Mouse (Mus musculus) neural tube, embryonic 14.5 days (tissue): ENCODE results near the gene 4930451I11Rik. TPM values are rescaled to one million over a fixed set of nuclear protein-coding genes. Genes with fewer than 3 reads are reported as not detected.
A peak's percentile ranks its signal among the peaks of the same experiment; 100 is the strongest.

ENCODE experiments used
- ATAC-seq: fragments of 200-750 bp; cut with Nextera tagmentation; 2 replicates; pipeline ENCODE4 v1.8.0; 2017; ENCODE audit warnings: low read depth, mild to moderate bottlenecking, moderate TSS enrichment, moderate library complexity
- H3K27ac ChIP-seq: fragments of 300-500 bp; sonication (generic); 2 replicates; pipeline ENCODE4 v1.5.1; 2014; ENCODE audit warnings: low read depth, mild to moderate bottlenecking, control low read depth, low read length, moderate library complexity, mixed read lengths
- H3K27me3 ChIP-seq: fragments of 300-500 bp; sonication (generic); 2 replicates; pipeline ENCODE4 v1.6.1; 2014; ENCODE audit warnings: low read length; ENCODE audit not compliant: control insufficient read depth, insufficient read depth
- H3K36me3 ChIP-seq: fragments of 300-500 bp; sonication (generic); 2 replicates; pipeline ENCODE4 v1.6.1; 2014; ENCODE audit warnings: low read length, mixed read lengths; ENCODE audit not compliant: control insufficient read depth, insufficient read depth
- H3K4me1 ChIP-seq: fragments of 300-500 bp; sonication (generic); 2 replicates; pipeline ENCODE4 v1.6.1; 2014; ENCODE audit warnings: low read length; ENCODE audit not compliant: control insufficient read depth, insufficient read depth
- H3K4me2 ChIP-seq: fragments of 300-500 bp; sonication (generic); 2 replicates; pipeline ENCODE4 v1.6.1; 2014; ENCODE audit warnings: mild to moderate bottlenecking, low read depth, low read length, control low read depth
- H3K4me3 ChIP-seq: fragments of 300-500 bp; sonication (generic); 2 replicates; pipeline ENCODE4 v1.5.1; 2014; ENCODE audit warnings: low read depth, low read length, control low read depth, mixed read lengths
- H3K9ac ChIP-seq: fragments of 300-500 bp; sonication (generic); replicated peaks from 2 replicates; pipeline ENCODE4 v1.6.1; 2014; ENCODE audit warnings: low read depth, mild to moderate bottlenecking, control low read depth, low read length, mixed read lengths
- H3K9me3 ChIP-seq: fragments of 300-500 bp; sonication (generic); 2 replicates; pipeline ENCODE4 v1.6.1; 2016; ENCODE audit warnings: low read length; ENCODE audit not compliant: control insufficient read depth
- WGBS: fragments of 180-500 bp; shearing (Covaris S2); extraction: QIAGEN DNeasy Blood & Tissue Kit; methylation state at CpG from one replicate; pipeline ENCODE4 v1.1.7; 2014; 5-methylcytosine and 5-hydroxymethylcytosine counted together
- polyA plus RNA-seq: library from polyadenylated mRNA; unstranded; fragments of >200 nt; fragmentation: Nextera tagmentation; extraction: Ambion mirVana; gene quantifications from 2 replicates; pipeline ENCODE4 v1.2.1, GENCODE M21; 2014

4930451I11Rik gene
- polyA plus RNA-seq, 1 experiment from 2014 or later: not detected

DNA sequence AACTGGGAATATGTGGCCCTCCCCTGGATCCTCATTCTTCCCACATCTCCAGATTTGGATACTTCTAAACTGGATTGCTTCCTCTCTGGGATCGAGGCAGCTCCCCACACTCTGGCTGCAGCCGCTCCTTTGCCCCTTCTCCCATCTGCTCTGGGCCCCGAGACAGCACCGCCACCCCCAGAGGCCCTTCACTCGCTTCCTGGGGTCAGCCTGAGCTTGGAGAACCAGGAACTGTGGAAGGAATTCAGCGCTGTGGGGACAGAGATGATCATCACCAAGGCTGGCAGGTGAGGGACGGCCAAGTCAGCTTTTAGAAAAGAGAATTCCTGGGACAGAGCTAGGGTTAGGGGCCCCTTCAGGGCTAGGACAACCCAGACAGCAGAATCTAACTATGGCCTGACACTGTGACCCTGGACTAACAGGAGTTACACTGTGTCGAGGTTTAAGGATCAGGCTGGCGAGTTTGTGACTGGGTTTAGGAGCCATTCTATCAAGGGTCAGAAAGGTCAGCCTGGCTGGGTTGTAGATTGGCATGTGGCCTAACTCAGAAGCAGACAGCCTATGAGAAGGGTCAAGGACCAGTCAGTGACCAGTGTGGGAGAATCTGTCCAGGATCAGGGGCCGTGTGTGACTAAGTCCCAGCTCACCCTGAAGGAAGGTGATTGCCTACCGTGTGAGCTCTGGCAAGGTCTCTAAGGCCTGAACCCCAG, 49.6 kb downstream of the 4930451I11Rik start:
- Histone ChIP-seq H3K36me3 (peaks cover 21% of the 10 kb centered on the region), H3K9me3 (no peaks in the 10 kb centered on the region), H3K4me2 (peak overlapping the region; percentile 96; the same call in 1 of the 2 replicates), H3K4me3 (no peak overlapping the region; the same call in 1 of the 2 replicates), H3K27me3 (no peaks in the 10 kb centered on the region), H3K4me1 (peaks cover 27% of the 10 kb centered on the region), H3K27ac (no peak overlapping the region), H3K9ac (0 out of 2 replicates have a peak overlapping the region, but pooled peaks have one; percentile 56)
- no peak for ATAC-seq
- WGBS: 37% methylated on average over 11 of the region's 11 CpGs

DNA sequence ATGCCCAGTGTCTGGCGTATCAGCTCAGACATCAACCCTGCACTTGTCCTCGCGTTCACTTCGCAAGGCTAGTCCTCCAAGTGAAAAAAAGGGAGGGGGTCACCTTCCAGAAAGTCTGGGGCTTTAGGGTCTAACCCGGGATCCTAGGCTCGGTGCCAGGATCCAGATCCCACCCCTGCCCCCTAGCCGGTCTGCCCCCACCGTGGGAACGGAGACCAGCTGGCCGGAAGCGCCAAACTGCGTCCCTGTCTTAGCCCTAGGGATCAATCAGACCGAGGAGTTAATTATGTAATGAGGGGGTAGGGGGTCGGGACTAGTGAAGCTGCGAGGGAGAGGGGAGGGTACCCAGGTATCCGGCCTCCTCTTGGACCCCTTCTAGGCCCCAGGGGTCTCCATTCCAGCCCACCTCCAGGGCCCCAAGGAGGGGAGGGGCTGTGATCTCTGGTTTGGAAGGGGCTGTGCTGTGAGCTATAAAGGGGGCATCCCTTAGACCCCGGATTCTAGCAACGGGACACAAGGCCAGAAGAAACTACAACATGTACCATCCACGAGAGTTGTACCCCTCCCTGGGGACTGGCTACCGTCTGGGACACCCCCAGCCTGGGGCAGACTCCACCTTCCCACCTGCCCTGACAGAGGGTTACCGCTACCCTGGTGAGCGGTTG, 50.3 kb downstream of the 4930451I11Rik start, which contains the start of gene Tbx6:
Gene Tbx6 (plus strand): TSS at position 513 of the 665 bp plus-strand sequence.
- Histone ChIP-seq H3K27me3 (no peaks in the 10 kb centered on the region), H3K4me2 (peak within 1 kb of the TSS; percentile 96), H3K4me3 (peak within 1 kb of the TSS; percentile 36), H3K27ac (peak within 1 kb of the TSS; percentile 77), H3K9me3 (no peaks in the 10 kb centered on the region), H3K4me1 (peaks cover 29% of the 10 kb centered on the region), H3K36me3 (peaks cover 14% of the 10 kb centered on the region), H3K9ac (peak within 1 kb of the TSS; percentile 56)
- WGBS: 5% methylated on average over 22 of the region's 22 CpGs
- ATAC-seq: 0 out of 2 replicates have a peak, but pooled peaks have one; percentile 0

Other genes with a start within 250 kb of the 4930451I11Rik start
- 0.06 and 0.70 TPM in 2 replicates for gene Apobr, start 246.7 kb downstream of the 4930451I11Rik start, polyA plus RNA-seq
- gene Cln3, start 245.8 kb downstream of the 4930451I11Rik start, polyA plus RNA-seq: 24.9 and 26.6 TPM in 2 replicates
- not detected in 2 replicates for gene Il27, start 236.7 kb downstream of the 4930451I11Rik start, polyA plus RNA-seq
- 2.2 and 10.8 TPM in 2 replicates for gene Nupr1, start 200.8 kb downstream of the 4930451I11Rik start, polyA plus RNA-seq
- gene Sgf29, start 182.3 kb downstream of the 4930451I11Rik start, polyA plus RNA-seq: 58.0 and 61.5 TPM in 2 replicates
- 0.59 and 2.2 TPM in 2 replicates for gene Sult1a1, start 155.2 kb downstream of the 4930451I11Rik start, polyA plus RNA-seq
- gene Bola2, start 136.2 kb downstream of the 4930451I11Rik start, polyA plus RNA-seq: 132 and 140 TPM in 2 replicates
- 11.2 and 13.1 TPM in 2 replicates for gene Slx1b, start 135.9 kb downstream of the 4930451I11Rik start, polyA plus RNA-seq
- 98.8 and 104 TPM in 2 replicates for gene Coro1a, start 123.9 kb downstream of the 4930451I11Rik start, polyA plus RNA-seq
- gene Mapk3, start 72.0 kb downstream of the 4930451I11Rik start, polyA plus RNA-seq: 85.0 and 85.9 TPM in 2 replicates
- gene Gdpd3, start 65.3 kb downstream of the 4930451I11Rik start, polyA plus RNA-seq: 1.8 and 2.4 TPM in 2 replicates
- 219 and 246 TPM in 2 replicates for gene Ypel3, start 54.7 kb downstream of the 4930451I11Rik start, polyA plus RNA-seq
- gene Tbx6, start 50.2 kb downstream of the 4930451I11Rik start, polyA plus RNA-seq: 0.27 and 0.55 TPM in 2 replicates
- 154 and 168 TPM in 2 replicates for gene Ppp4c, start 39.1 kb downstream of the 4930451I11Rik start, polyA plus RNA-seq
- gene Fam57b, start 34.0 kb downstream of the 4930451I11Rik start, polyA plus RNA-seq: 50.9 and 64.4 TPM in 2 replicates
- 18.4 and 20.2 TPM in 2 replicates for gene Doc2a, start 15.8 kb upstream of the 4930451I11Rik start, polyA plus RNA-seq
- 11.0 and 15.2 TPM in 2 replicates for gene Hirip3, start 30.3 kb upstream of the 4930451I11Rik start, polyA plus RNA-seq
- 86.7 and 92.4 TPM in 2 replicates for gene Ino80e, start 30.7 kb upstream of the 4930451I11Rik start, polyA plus RNA-seq
- gene Taok2, start 53.1 kb upstream of the 4930451I11Rik start, polyA plus RNA-seq: 28.9 and 36.5 TPM in 2 replicates
- 29.4 and 32.2 TPM in 2 replicates for gene Tmem219, start 91.3 kb upstream of the 4930451I11Rik start, polyA plus RNA-seq
- 92.9 and 103 TPM in 2 replicates for gene Kctd13, start 97.2 kb upstream of the 4930451I11Rik start, polyA plus RNA-seq
- gene Asphd1, start 117.9 kb upstream of the 4930451I11Rik start, polyA plus RNA-seq: 5.8 and 10.6 TPM in 2 replicates
- gene Sez6l2, start 118.9 kb upstream of the 4930451I11Rik start, polyA plus RNA-seq: 70.9 and 85.0 TPM in 2 replicates
- gene Cdipt, start 144.3 kb upstream of the 4930451I11Rik start, polyA plus RNA-seq: 105 and 107 TPM in 2 replicates
- 0.86 and 1.2 TPM in 2 replicates for gene Cdiptos, start 144.5 kb upstream of the 4930451I11Rik start, polyA plus RNA-seq
- gene Mvp, start 183.0 kb upstream of the 4930451I11Rik start, polyA plus RNA-seq: 2.4 and 4.8 TPM in 2 replicates
- not detected in 2 replicates for gene Pagr1b, start 184.8 kb upstream of the 4930451I11Rik start, polyA plus RNA-seq
- 30.4 and 46.9 TPM in 2 replicates for gene Pagr1a, start 185.7 kb upstream of the 4930451I11Rik start, polyA plus RNA-seq
- gene Gm42742, start 189.5 kb upstream of the 4930451I11Rik start, polyA plus RNA-seq: 36.3 and 60.2 TPM in 2 replicates
- 41.4 and 63.5 TPM in 2 replicates for gene Prrt2, start 189.6 kb upstream of the 4930451I11Rik start, polyA plus RNA-seq
- gene Maz, start 195.4 kb upstream of the 4930451I11Rik start, polyA plus RNA-seq: 61.7 and 64.8 TPM in 2 replicates
- gene Kif22, start 210.8 kb upstream of the 4930451I11Rik start, polyA plus RNA-seq: 12.7 and 13.9 TPM in 2 replicates